In the genomic region with DNA sequence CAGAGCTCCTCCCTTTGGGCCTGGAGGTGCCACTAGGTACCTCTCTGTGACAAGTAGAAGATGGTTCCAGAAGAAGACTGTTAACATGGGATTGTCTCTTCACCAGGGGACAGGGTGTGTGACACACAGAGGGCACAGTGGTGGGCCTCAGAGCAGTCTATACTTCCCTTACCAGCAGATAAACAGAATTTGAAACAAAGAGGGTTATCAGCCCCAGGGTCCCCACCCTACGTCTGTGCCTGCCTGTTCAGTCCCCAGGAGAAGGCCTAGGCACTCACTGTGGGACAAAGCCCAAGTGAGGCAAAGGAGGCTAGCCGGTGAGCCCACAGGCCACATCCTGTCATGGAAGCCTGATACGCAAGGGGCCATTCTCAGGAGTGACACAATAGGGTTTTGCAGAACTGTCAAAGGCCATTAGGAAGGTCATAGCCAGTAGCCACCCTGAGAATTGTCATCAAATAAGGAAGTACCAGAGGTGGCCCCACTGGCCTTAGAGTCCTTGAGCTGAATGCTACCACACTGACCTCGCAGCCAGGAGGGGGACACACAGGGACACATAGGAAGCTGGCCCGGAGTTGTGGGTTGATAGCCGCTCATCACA, we compare ENCODE assay signal across 11 mouse cellular contexts. TPM values are rescaled to one million over a fixed set of nuclear protein-coding genes. Genes with fewer than 3 reads are reported as not detected.
DNase-seq lines count a peak whose midpoint lies in the region; ATAC-seq and TF ChIP-seq lines count a peak whose summit lies in the region.
"Had no signal": no experiment of that assay in that cellular context is flagged by ENCODE, and none has a peak within 500 bp of the region (broad histone marks: within the 10 kb centered on the region; RNA-seq: fewer than 3 reads in every experiment).

TSS of gene C130050O18Rik (plus strand) at position 480 of the 601 bp plus-strand sequence.

- 0 out of 2 replicates have a peak, but pooled peaks have one; percentile 18 for TF ChIP-seq POLR2A in bone marrow, adult 2 months (IDR thresholded peaks at IDR 0.05; ENCODE audit: borderline replicate concordance, control insufficient read depth, low read depth, low read length)

- no peak for DNase-seq in hindbrain, embryonic 10.5 days (ENCODE audit: low spot score)
- DNase-seq in ovary, postnatal 10 days (ENCODE audit: low spot score), result no peak
- DNase-seq: gastrocnemius, postnatal 14 days; midbrain, embryonic 14.5 days had no signal

- no peaks in the 10 kb centered on the region for H3K9me3 ChIP-seq in hindbrain, embryonic 10.5 days
- no peaks in the 10 kb centered on the region for H3K9me3 ChIP-seq in hindbrain, embryonic 16.5 days (ENCODE audit: control insufficient read depth, low read length)

- H3K4me1 ChIP-seq in hindbrain, embryonic 10.5 days (replicated peaks), result peaks cover 41% of the 10 kb centered on the region
- H3K4me1 ChIP-seq in hindbrain, embryonic 16.5 days (ENCODE audit: control insufficient read depth, insufficient read depth, low read depth, low read length), result peaks cover 5% of the 10 kb centered on the region
- peaks cover 14% of the 10 kb centered on the region for H3K4me1 ChIP-seq in bone marrow, adult 2 months (ENCODE audit: control insufficient read depth, insufficient read depth, low read length)

- H3K36me3 ChIP-seq in hindbrain, embryonic 10.5 days, result 0 out of 2 replicates have a peak, but pooled peaks cover 3% of the 10 kb centered on the region
- H3K36me3 ChIP-seq in hindbrain, embryonic 16.5 days (ENCODE audit: control insufficient read depth, insufficient read depth, low read length), result no peaks in the 10 kb centered on the region
- H3K36me3 ChIP-seq in macrophage (ENCODE audit: inconsistent target), result no peaks in the 10 kb centered on the region; the same call in 1 of the 2 replicates

- no peak within 1 kb of the TSS for H3K9ac ChIP-seq in hindbrain, embryonic 16.5 days (ENCODE audit: low read depth, low read length)

- no peak for TF ChIP-seq CTCF in bone marrow, adult 2 months (IDR thresholded peaks at IDR 0.05; ENCODE audit: control insufficient read depth, insufficient read depth, low read length)

- no peak within 1 kb of the TSS for H3K4me2 ChIP-seq in hindbrain, embryonic 16.5 days (ENCODE audit: low read length)

- no peak within 1 kb of the TSS for H3K4me3 ChIP-seq in hindbrain, embryonic 10.5 days
- no peak within 1 kb of the TSS for H3K4me3 ChIP-seq in hindbrain, embryonic 16.5 days (ENCODE audit: low read length)
- peak within 1 kb of the TSS; percentile 65 for H3K4me3 ChIP-seq in bone marrow, adult 2 months (replicated peaks; ENCODE audit: control insufficient read depth, low read depth, low read length)
- H3K4me3 ChIP-seq in macrophage (ENCODE audit: inconsistent target), result peak within 1 kb of the TSS; percentile 67

- no peaks in the 10 kb centered on the region for H3K27me3 ChIP-seq in hindbrain, embryonic 10.5 days (ENCODE audit: insufficient read depth, poor library complexity, severe bottlenecking)
- H3K27me3 ChIP-seq in hindbrain, embryonic 16.5 days (replicated peaks; ENCODE audit: control insufficient read depth, insufficient read depth, low read length), result no peaks in the 10 kb centered on the region

- H3K27ac ChIP-seq in hindbrain, embryonic 10.5 days, result peak within 1 kb of the TSS; percentile 62
- H3K27ac ChIP-seq in hindbrain, embryonic 16.5 days (ENCODE audit: low read depth, low read length), result no peak within 1 kb of the TSS
- peak within 1 kb of the TSS; percentile 90 for H3K27ac ChIP-seq in bone marrow, adult 2 months (ENCODE audit: control insufficient read depth, insufficient read depth, low read depth, low read length, poor library complexity)
- peak within 1 kb of the TSS; percentile 97 for H3K27ac ChIP-seq in macrophage

- peaks cover 63% of the 10 kb centered on the region for H3K79me2 ChIP-seq in macrophage (ENCODE audit: inconsistent target)

- ATAC-seq in hindbrain, embryonic 16.5 days, result no peak
- ATAC-seq in hematopoietic stem cell, adult 5-6 weeks (replicated peaks in 1 of 2; ENCODE audit: insufficient read depth in 1 of 2, low FRiP score in 2 of 2, low TSS enrichment in 1 of 2, low read depth in 1 of 2, poor library complexity in 2 of 2, severe bottlenecking in 2 of 2), result peak; percentile 40 to 41; a peak in 3 of 4 replicates
- ATAC-seq in activated CD4-positive, CD25-positive, alpha-beta regulatory T cell, adult 4 months, result no peak
- ATAC-seq in cerebellum, adult (ENCODE audit: insufficient number of reproducible peaks, low FRiP score, low TSS enrichment), result no peak
- ATAC-seq: CD4-positive, CD25-positive, alpha-beta regulatory T cell, adult 4 months had no signal

- 81% methylated on average over 6 of the region's 6 CpGs for WGBS in hindbrain, embryonic 10.5 days
- WGBS in hindbrain, embryonic 16.5 days, result 81% methylated on average over 6 of the region's 6 CpGs
- 10% methylated on average over 6 of the region's 6 CpGs for WGBS in bone marrow, adult 2 months
- WGBS in macrophage (ENCODE audit: missing documents), result 13% methylated on average over 6 of the region's 6 CpGs

RNA-seq across cellular contexts. Expression of gene C130050O18Rik, which starts in this region (rescaled TPM):
- 0.43 TPM in 1 of 2 replicates, not detected in the other for polyA plus RNA-seq in hindbrain, embryonic 10.5 days (2016; fragmentation: Nextera tagmentation; extraction: Ambion mirVana)
- 0.26 and 0.64 TPM in 2 replicates for polyA plus RNA-seq in hindbrain, embryonic 16.5 days (2015; fragmentation: Nextera tagmentation; extraction: Ambion mirVana)
- 0.88 and 4.0 TPM in 2 replicates for polyA plus RNA-seq in bone marrow, adult 2 months (2011; ENCODE audit: insufficient read depth, insufficient read length, low replicate concordance, missing spikeins)
- 2.1 and 3.3 TPM in 2 replicates for total RNA-seq in hematopoietic stem cell, adult 5-6 weeks (2017)
- total RNA-seq in macrophage (2018; cell fraction: chromatin; rRNA removed), result 10 to 100 TPM in 4 of 26 experiments, 1 to 10 TPM in 16, under 1 TPM in 4, not detected in 2; 0.41 to 20.1 (median 4.7) TPM
- 10 to 100 TPM in 5 of 26 experiments, 1 to 10 TPM in 21; 1.4 to 11.9 (median 5.5) TPM for total RNA-seq in macrophage (2018; cell fraction: cytosol; rRNA removed)
- total RNA-seq in macrophage (2018; cell fraction: nucleus; rRNA removed), result 10 to 100 TPM in 6 of 26 experiments, 1 to 10 TPM in 19, not detected in 1; 2.1 to 17.8 (median 7.3) TPM
- 3.5 to 9.1 TPM (median 7.6 TPM) in 3 replicates for polyA plus RNA-seq in macrophage (2018)
- not detected for polyA plus RNA-seq in activated CD4-positive, CD25-positive, alpha-beta regulatory T cell, adult 4 months (2017; shearing (Covaris generic))
- polyA plus RNA-seq: CD4-positive, CD25-positive, alpha-beta regulatory T cell, adult 4 months had no signal

Comparison
In these comparisons a context has a peak if more than half of its experiments do, and no peak if none do; other contexts are left out.
1. H3K4me3 ChIP-seq: peak in bone marrow, adult 2 months (single experiment) and macrophage (single experiment); none in hindbrain, embryonic 10.5 days (single experiment) and hindbrain, embryonic 16.5 days (single experiment).
2. ATAC-seq: peak in hematopoietic stem cell, adult 5-6 weeks (2 of 2); none in hindbrain, embryonic 16.5 days (single experiment), activated CD4-positive, CD25-positive, alpha-beta regulatory T cell, adult 4 months (single experiment) and cerebellum, adult (single experiment).